Mouse (Mus musculus) lung, embryonic 15.5 days (tissue): ENCODE data around the gene Spint3. TPM values are rescaled to one million over a fixed set of nuclear protein-coding genes. Genes with fewer than 3 reads are reported as not detected.

ENCODE experiments used
- ATAC-seq: fragments of 200-750 bp; cut with Nextera tagmentation; 2 replicates; pipeline ENCODE4 v1.8.0; 2017; ENCODE audit warnings: moderate number of reproducible peaks, borderline replicate concordance; ENCODE audit not compliant: low FRiP score, low TSS enrichment; ENCODE audit errors: extremely low read depth
- H3K27ac ChIP-seq: fragments of 300-500 bp; sonication (generic); 2 replicates; pipeline ENCODE4 v1.5.1; 2015; ENCODE audit warnings: moderate library complexity, mild to moderate bottlenecking, inconsistent platforms
- H3K27me3 ChIP-seq: fragments of 300-500 bp; sonication (generic); 2 replicates; pipeline ENCODE4 v1.6.1; 2015; ENCODE audit warnings: inconsistent platforms
- H3K36me3 ChIP-seq: fragments of 300-500 bp; sonication (generic); 2 replicates; pipeline ENCODE4 v1.6.1; 2015; ENCODE audit warnings: inconsistent platforms
- H3K4me1 ChIP-seq: fragments of 300-500 bp; sonication (generic); 2 replicates; pipeline ENCODE4 v1.6.1; 2015; ENCODE audit warnings: inconsistent platforms
- H3K4me2 ChIP-seq: fragments of 300-500 bp; sonication (generic); 2 replicates; pipeline ENCODE4 v1.6.1; 2015; ENCODE audit warnings: inconsistent platforms, mild to moderate bottlenecking, moderate library complexity
- H3K4me3 ChIP-seq: fragments of 300-500 bp; sonication (generic); 2 replicates; pipeline ENCODE4 v1.5.1; 2015; ENCODE audit warnings: mild to moderate bottlenecking, inconsistent platforms
- H3K9ac ChIP-seq: fragments of 300-500 bp; sonication (generic); 2 replicates; pipeline ENCODE4 v1.6.1; 2015; ENCODE audit warnings: inconsistent platforms
- H3K9me3 ChIP-seq: fragments of 300-500 bp; sonication (generic); 2 replicates; pipeline ENCODE4 v1.6.1; 2016; ENCODE audit warnings: inconsistent platforms
- WGBS: fragments of 180-500 bp; shearing (Covaris S2); methylation state at CpG from one replicate; pipeline ENCODE4 v1.1.7; 2015; 5-methylcytosine and 5-hydroxymethylcytosine counted together
- polyA plus RNA-seq: library from polyadenylated mRNA; unstranded; fragments of >200 nt; fragmentation: Nextera tagmentation; extraction: Ambion mirVana; gene quantifications from 2 replicates; pipeline ENCODE4 v1.2.1, GENCODE M21; 2015

Spint3 gene
- polyA plus RNA-seq, 1 experiment from 2014 or later = not detected

DNA sequence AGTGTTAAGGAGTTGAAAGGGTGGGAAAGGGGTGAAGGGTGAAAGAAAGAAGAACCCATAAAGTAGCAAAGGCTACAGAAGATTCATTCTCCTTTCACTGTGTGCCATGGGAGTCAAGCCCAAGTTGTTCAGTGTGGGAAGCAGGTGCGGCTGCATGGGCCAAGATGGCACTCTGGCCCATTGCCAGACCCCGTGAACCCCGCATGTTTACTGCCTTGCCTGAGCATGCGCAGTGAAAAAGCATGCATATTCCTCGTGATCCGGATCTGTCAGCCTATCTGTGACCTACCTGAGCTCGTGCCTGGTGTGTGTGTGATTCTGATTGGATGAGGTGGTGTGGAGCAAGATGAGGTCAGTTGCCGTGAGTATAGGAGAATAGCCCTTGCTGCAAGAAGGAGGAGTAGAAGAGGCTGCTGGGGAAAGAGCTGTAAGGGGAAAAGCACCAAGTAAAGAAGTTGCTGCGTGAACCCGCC is 49.9 kb downstream of the Spint3 start:
- H3K9ac ChIP-seq = no peak overlapping the region
- H3K4me3 ChIP-seq = no peak overlapping the region
- H3K27ac ChIP-seq = no peak overlapping the region
- no peak for ATAC-seq
- H3K36me3 ChIP-seq = no peaks in the 10 kb centered on the region
- WGBS = 75% methylated on average over 10 of the region's 10 CpGs
- H3K27me3 ChIP-seq = no peaks in the 10 kb centered on the region
- no peak overlapping the region for H3K4me2 ChIP-seq
- H3K4me1 ChIP-seq = 0 out of 2 replicates have a peak, but pooled peaks cover 12% of the 10 kb centered on the region
- no peaks in the 10 kb centered on the region for H3K9me3 ChIP-seq

DNA sequence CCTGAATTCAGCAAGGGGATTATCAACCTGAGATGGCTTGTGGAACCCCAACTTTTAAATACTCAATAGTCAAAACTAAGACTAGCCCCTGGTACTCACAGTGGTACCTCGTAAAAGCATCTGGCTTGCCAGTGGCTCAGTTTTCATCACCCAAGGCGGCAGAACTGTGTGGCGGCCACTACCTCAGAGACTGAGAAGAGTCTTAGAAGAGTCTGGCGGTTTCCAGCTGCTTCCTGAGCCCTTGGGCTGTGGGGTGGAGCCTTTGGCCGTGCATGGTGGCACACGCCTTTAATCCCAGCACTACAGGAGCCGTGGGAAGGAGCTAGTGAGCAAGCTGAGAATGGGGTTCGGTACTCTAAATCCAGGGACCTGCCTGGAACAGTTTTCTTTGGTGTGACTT is 51.0 kb downstream of the Spint3 start:
- Histone ChIP-seq H3K4me3 (no peak overlapping the region), H3K27me3 (no peaks in the 10 kb centered on the region), H3K9me3 (no peaks in the 10 kb centered on the region), H3K9ac (no peak overlapping the region), H3K4me2 (peak overlapping the region; percentile 13), H3K36me3 (no peaks in the 10 kb centered on the region), H3K27ac (0 out of 2 replicates have a peak overlapping the region, but pooled peaks have one; percentile 1), H3K4me1 (0 out of 2 replicates have a peak, but pooled peaks cover 17% of the 10 kb centered on the region)
- 30% methylated on average over 8 of the region's 8 CpGs for WGBS
- no peak for ATAC-seq

DNA sequence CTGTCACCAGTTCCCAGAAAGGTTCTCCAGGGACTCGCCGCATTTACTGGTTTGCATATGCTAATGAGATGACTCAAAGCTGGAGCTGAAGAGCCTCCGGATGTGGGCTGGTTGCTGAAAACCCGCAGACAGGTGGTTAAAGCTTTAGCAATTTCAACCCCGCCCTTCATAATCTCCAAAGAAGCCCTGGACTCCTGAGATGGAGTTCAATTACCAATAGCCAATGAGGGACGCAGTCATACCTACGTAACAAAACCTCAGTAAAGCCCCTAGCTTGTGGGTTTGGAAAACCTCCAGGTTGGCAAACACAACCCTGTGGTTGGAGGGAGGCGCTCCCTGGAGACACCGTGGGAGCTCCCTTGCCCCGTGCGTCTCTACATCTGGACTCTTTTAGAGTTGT is 51.4 kb downstream of the Spint3 start:
- no peak overlapping the region for H3K9ac ChIP-seq
- H3K4me1 ChIP-seq = 0 out of 2 replicates have a peak, but pooled peaks cover 17% of the 10 kb centered on the region
- 0 out of 2 replicates have a peak overlapping the region, but pooled peaks have one; percentile 1 for H3K27ac ChIP-seq
- no peaks in the 10 kb centered on the region for H3K36me3 ChIP-seq
- no peaks in the 10 kb centered on the region for H3K9me3 ChIP-seq
- no peak overlapping the region for H3K4me3 ChIP-seq
- H3K27me3 ChIP-seq = no peaks in the 10 kb centered on the region
- ATAC-seq = no peak
- 18% methylated on average over 11 of the region's 11 CpGs for WGBS
- peak overlapping the region; percentile 17 for H3K4me2 ChIP-seq

DNA sequence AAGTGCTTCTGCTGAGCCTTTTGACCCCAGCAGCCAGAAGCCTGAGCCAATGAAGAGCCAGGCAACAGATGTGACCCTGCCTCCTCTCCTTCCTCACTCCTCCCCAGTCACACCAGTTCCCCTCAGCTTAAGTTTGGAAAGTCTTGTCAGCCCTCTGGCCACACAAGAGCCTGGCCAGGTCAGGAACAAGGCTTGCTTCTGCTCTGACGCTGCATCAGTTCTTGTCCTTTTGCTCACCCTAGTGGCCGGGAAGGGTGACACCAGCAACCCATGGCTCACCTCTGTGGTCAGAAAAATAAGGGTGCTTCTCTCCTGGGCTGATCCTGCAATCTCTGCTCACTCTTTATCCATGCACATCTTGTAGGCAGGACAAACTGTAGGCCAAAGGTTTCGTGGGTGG is 52.5 kb downstream of the Spint3 start:
- WGBS = 8% methylated on average over 3 of the region's 3 CpGs
- Histone ChIP-seq H3K4me3 (no peak overlapping the region), H3K9me3 (no peaks in the 10 kb centered on the region), H3K4me1 (0 out of 2 replicates have a peak, but pooled peaks cover 17% of the 10 kb centered on the region), H3K36me3 (no peaks in the 10 kb centered on the region), H3K9ac (no peak overlapping the region), H3K4me2 (no peak overlapping the region), H3K27me3 (no peaks in the 10 kb centered on the region), H3K27ac (no peak overlapping the region)
- ATAC-seq = no peak

Other genes with a start within 250 kb of the Spint3 start
- gene Svs5, start 240.7 kb downstream of the Spint3 start, polyA plus RNA-seq = not detected in 2 replicates
- gene Slpi, start 184.4 kb downstream of the Spint3 start, polyA plus RNA-seq = 1.4 and 1.6 TPM in 2 replicates
- 9.4 and 10.7 TPM in 2 replicates for gene Rbpjl, start 170.3 kb downstream of the Spint3 start, polyA plus RNA-seq
- gene Matn4, start 168.3 kb downstream of the Spint3 start, polyA plus RNA-seq = 41.3 and 42.7 TPM in 2 replicates
- 161 and 178 TPM in 2 replicates for gene Sdc4, start 129.6 kb downstream of the Spint3 start, polyA plus RNA-seq
- gene Sys1, start 116.5 kb downstream of the Spint3 start, polyA plus RNA-seq = 65.8 and 69.0 TPM in 2 replicates
- gene Gm20458, start 112.5 kb downstream of the Spint3 start, polyA plus RNA-seq = 17.1 and 17.6 TPM in 2 replicates
- gene Trp53tg5, start 99.7 kb downstream of the Spint3 start, polyA plus RNA-seq = not detected in 2 replicates
- gene Dbndd2, start 87.4 kb downstream of the Spint3 start, polyA plus RNA-seq = 8.8 and 10.1 TPM in 2 replicates
- 60.8 and 64.6 TPM in 2 replicates for gene Pigt, start 75.9 kb downstream of the Spint3 start, polyA plus RNA-seq
- gene Wfdc2, start 11.0 kb downstream of the Spint3 start, polyA plus RNA-seq = 404 and 415 TPM in 2 replicates
- 0.77 and 0.95 TPM in 2 replicates for gene Wfdc6a, start 12.0 kb upstream of the Spint3 start, polyA plus RNA-seq
- gene Eppin, start 20.1 kb upstream of the Spint3 start, polyA plus RNA-seq = not detected in 2 replicates
- not detected in 2 replicates for gene Wfdc6b, start 40.1 kb upstream of the Spint3 start, polyA plus RNA-seq
- not detected in 2 replicates for gene Wfdc8, start 40.2 kb upstream of the Spint3 start, polyA plus RNA-seq
- gene Wfdc16, start 65.3 kb upstream of the Spint3 start, polyA plus RNA-seq = not detected in 2 replicates
- not detected in 2 replicates for gene Wfdc10, start 82.6 kb upstream of the Spint3 start, polyA plus RNA-seq
- gene Wfdc9, start 83.1 kb upstream of the Spint3 start, polyA plus RNA-seq = not detected in 2 replicates
- not detected in 2 replicates for gene Wfdc11, start 100.6 kb upstream of the Spint3 start, polyA plus RNA-seq
- 0.20 and 0.22 TPM in 2 replicates for gene Wfdc13, start 111.6 kb upstream of the Spint3 start, polyA plus RNA-seq
- gene Spint4, start 125.0 kb upstream of the Spint3 start, polyA plus RNA-seq = not detected in 2 replicates
- not detected in 2 replicates for gene Spint5, start 141.8 kb upstream of the Spint3 start, polyA plus RNA-seq
- gene Wfdc3, start 172.5 kb upstream of the Spint3 start, polyA plus RNA-seq = 1.9 and 2.3 TPM in 2 replicates
- 70.5 and 71.3 TPM in 2 replicates for gene Dnttip1, start 172.5 kb upstream of the Spint3 start, polyA plus RNA-seq
- 554 and 590 TPM in 2 replicates for gene Ube2c, start 196.4 kb upstream of the Spint3 start, polyA plus RNA-seq
- 2.0 and 9.7 TPM in 2 replicates for gene Tnnc2, start 206.5 kb upstream of the Spint3 start, polyA plus RNA-seq
- gene Snx21, start 212.4 kb upstream of the Spint3 start, polyA plus RNA-seq = 24.4 and 27.0 TPM in 2 replicates
- 19.8 and 20.3 TPM in 2 replicates for gene Acot8, start 231.4 kb upstream of the Spint3 start, polyA plus RNA-seq
- gene Zswim3, start 231.6 kb upstream of the Spint3 start, polyA plus RNA-seq = 6.7 and 8.4 TPM in 2 replicates
- gene Zswim1, start 249.2 kb upstream of the Spint3 start, polyA plus RNA-seq = 15.8 and 16.8 TPM in 2 replicates